Mouse (Mus musculus): ENCODE measurements around the gene Psmd7.
"Not testable (repeated sequence)": the region's sequence is repeated elsewhere in the genome, so short reads cannot be mapped to it uniquely, and the experiment has no call there.

Psmd7 gene

GRCm38 (mm10) chr8:107587995-107588780 is at the start of gene Psmd7:
Gene Psmd7 (minus strand): TSS chr8:107588464.
- peak; percentile 93 for DNase-seq

GRCm38 (mm10) chr8:107633734-107634133 is 45.5 kb upstream of the Psmd7 start:
- DNase-seq: no peak

GRCm38 (mm10) chr8:107629701-107630100 is 41.4 kb upstream of the Psmd7 start:
- no peak for DNase-seq

- DNase-seq: no peak
Observed at GRCm38 (mm10) chr8:107628501-107629149, 40.4 kb upstream of the Psmd7 start.

- DNase-seq: no peak
Observed at GRCm38 (mm10) chr8:107627881-107628280, 39.6 kb upstream of the Psmd7 start.

GRCm38 (mm10) chr8:107624301-107624700 is 36.0 kb upstream of the Psmd7 start:
- not testable (repeated sequence) for DNase-seq

GRCm38 (mm10) chr8:107621930-107622623 is 33.8 kb upstream of the Psmd7 start:
- DNase-seq: no peak

- DNase-seq: no peak
Observed at GRCm38 (mm10) chr8:107621136-107621535, 32.9 kb upstream of the Psmd7 start.

- DNase-seq: no peak
Observed at GRCm38 (mm10) chr8:107618499-107618898, 30.2 kb upstream of the Psmd7 start.

- no peak for DNase-seq
Observed at GRCm38 (mm10) chr8:107613411-107613810, 25.1 kb upstream of the Psmd7 start.

GRCm38 (mm10) chr8:107610845-107611244 is 22.6 kb upstream of the Psmd7 start:
- DNase-seq: no peak

GRCm38 (mm10) chr8:107608751-107609150 is 20.5 kb upstream of the Psmd7 start:
- no peak for DNase-seq

GRCm38 (mm10) chr8:107603026-107603425 is 14.8 kb upstream of the Psmd7 start:
- peak; percentile 48 for DNase-seq

GRCm38 (mm10) chr8:107599691-107600090 is 11.4 kb upstream of the Psmd7 start:
- no peak for DNase-seq

GRCm38 (mm10) chr8:107597731-107598130 is 9.5 kb upstream of the Psmd7 start:
- no peak for DNase-seq

GRCm38 (mm10) chr8:107594817-107595216 is 6.6 kb upstream of the Psmd7 start:
- DNase-seq: no peak

- DNase-seq: no peak
Observed at GRCm38 (mm10) chr8:107593967-107594729, 5.9 kb upstream of the Psmd7 start.

GRCm38 (mm10) chr8:107587429-107587994 is 752 bp downstream of the Psmd7 start:
- no peak for DNase-seq

- DNase-seq: no peak
Observed at GRCm38 (mm10) chr8:107582136-107582535, 6.1 kb downstream of the Psmd7 start.

- DNase-seq: no peak
Observed at GRCm38 (mm10) chr8:107581536-107581935, 6.7 kb downstream of the Psmd7 start.

- no peak for DNase-seq
Observed at GRCm38 (mm10) chr8:107580879-107581278, 7.4 kb downstream of the Psmd7 start.

- no peak for DNase-seq
Observed at GRCm38 (mm10) chr8:107578541-107578940, 9.7 kb downstream of the Psmd7 start.

GRCm38 (mm10) chr8:107578132-107578531 is 10.1 kb downstream of the Psmd7 start:
- DNase-seq: no peak
